Mouse (Mus musculus) lung, embryonic 16.5 days (tissue): ENCODE measurements around the gene Eif2s2. TPM values are rescaled to one million over a fixed set of nuclear protein-coding genes. Genes with fewer than 3 reads are reported as not detected.
"Not testable (repeated sequence)": the region's sequence is repeated elsewhere in the genome, so short reads cannot be mapped to it uniquely, and the experiment has no call there.

Source experiments
- ATAC-seq: fragments of 200-750 bp; cut with Nextera tagmentation; 2 replicates; pipeline ENCODE4 v1.8.0; 2017; ENCODE audit warnings: low read depth, mild to moderate bottlenecking, moderate library complexity
- H3K27ac ChIP-seq: fragments of 300-500 bp; sonication (generic); 2 replicates; pipeline ENCODE4 v1.5.1; 2014; ENCODE audit warnings: mild to moderate bottlenecking, control low read depth, low read length
- H3K27me3 ChIP-seq: fragments of 300-500 bp; sonication (generic); 2 replicates; pipeline ENCODE4 v1.6.1; 2014; ENCODE audit warnings: low read depth, low read length, mixed read lengths; ENCODE audit not compliant: control insufficient read depth, insufficient read depth
- H3K36me3 ChIP-seq: fragments of 300-500 bp; sonication (generic); 2 replicates; pipeline ENCODE4 v1.6.1; 2014; ENCODE audit warnings: low read length; ENCODE audit not compliant: control insufficient read depth, insufficient read depth
- H3K4me1 ChIP-seq: fragments of 300-500 bp; sonication (generic); replicated peaks from 2 replicates; pipeline ENCODE4 v1.6.1; 2014; ENCODE audit warnings: low read length, mixed read lengths; ENCODE audit not compliant: control insufficient read depth, insufficient read depth
- H3K4me2 ChIP-seq: fragments of 300-500 bp; sonication (generic); 2 replicates; pipeline ENCODE4 v1.6.1; 2014; ENCODE audit warnings: low read depth, low read length, control low read depth
- H3K4me3 ChIP-seq: fragments of 300-500 bp; sonication (generic); 2 replicates; pipeline ENCODE4 v1.5.1; 2014; ENCODE audit warnings: mild to moderate bottlenecking, low read length, control low read depth
- H3K9ac ChIP-seq: fragments of 300-500 bp; sonication (generic); 2 replicates; pipeline ENCODE4 v1.6.1; 2014; ENCODE audit warnings: low read length, control low read depth
- H3K9me3 ChIP-seq: fragments of 300-500 bp; sonication (generic); 2 replicates; pipeline ENCODE4 v1.6.1; 2016; ENCODE audit warnings: low read length; ENCODE audit not compliant: control insufficient read depth
- WGBS: fragments of 180-500 bp; shearing (Covaris S2); extraction: QIAGEN DNeasy Blood & Tissue Kit; methylation state at CpG from one replicate; pipeline ENCODE4 v1.1.7; 2014; 5-methylcytosine and 5-hydroxymethylcytosine counted together
- polyA plus RNA-seq: library from polyadenylated mRNA; unstranded; fragments of >200 nt; fragmentation: Nextera tagmentation; extraction: Ambion mirVana; gene quantifications from 2 replicates; pipeline ENCODE4 v1.2.1, GENCODE M21; 2015

Gene Eif2s2
- polyA plus RNA-seq, 1 experiment from 2014 or later, result 82.1 TPM

- no peaks in the 10 kb centered on the region for H3K36me3 ChIP-seq
- no peak overlapping the region for H3K9ac ChIP-seq
- H3K9me3 ChIP-seq, result no peaks in the 10 kb centered on the region
- H3K4me2 ChIP-seq, result no peak overlapping the region
- no peak overlapping the region for H3K27ac ChIP-seq
- ATAC-seq, result no peak
- no peak overlapping the region for H3K4me3 ChIP-seq
- WGBS, result 43% methylated on average over 7 of the region's 7 CpGs
- no peaks in the 10 kb centered on the region for H3K4me1 ChIP-seq
- no peaks in the 10 kb centered on the region; the same call in 1 of the 2 replicates for H3K27me3 ChIP-seq
These were observed 32.8 kb upstream of the Eif2s2 start for GRCm38 (mm10) chr2:154925411-154926031.

DNA sequence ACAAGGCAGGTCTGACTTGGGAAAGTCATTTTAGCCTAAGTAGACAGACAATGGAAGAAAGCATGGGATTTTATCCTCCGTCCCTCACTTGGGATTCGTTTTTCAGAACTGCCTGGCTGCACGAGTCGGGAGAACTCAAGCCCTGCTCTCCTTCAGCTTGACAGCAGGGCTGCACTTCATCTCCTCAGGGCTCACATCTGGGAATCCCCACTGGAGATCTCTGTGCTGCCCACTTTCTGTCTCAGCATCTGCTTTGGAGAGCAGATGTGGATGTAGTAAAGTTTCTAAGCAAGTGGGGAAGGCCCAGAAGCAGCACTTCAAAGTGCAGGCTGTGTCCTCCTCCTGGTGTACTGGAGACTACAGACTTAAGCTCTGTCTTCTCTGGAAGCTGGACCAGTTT, 29.4 kb upstream of the Eif2s2 start:
- not testable (repeated sequence) for H3K4me1 ChIP-seq, H3K27me3 ChIP-seq, H3K36me3 ChIP-seq, H3K4me2 ChIP-seq, H3K9ac ChIP-seq, ATAC-seq, H3K9me3 ChIP-seq, H3K4me3 ChIP-seq, H3K27ac ChIP-seq
- no CpG with 5 or more reads among the region's 4 CpGs for WGBS

GRCm38 (mm10) chr2:154920896-154921295, 28.2 kb upstream of the Eif2s2 start:
- Histone ChIP-seq H3K36me3 (no peaks in the 10 kb centered on the region), H3K4me3 (no peak overlapping the region), H3K27me3 (no peaks in the 10 kb centered on the region; the same call in 1 of the 2 replicates), H3K9me3 (no peaks in the 10 kb centered on the region), H3K4me2 (no peak overlapping the region), H3K27ac (no peak overlapping the region), H3K4me1 (peaks cover 5% of the 10 kb centered on the region), H3K9ac (no peak overlapping the region)
- WGBS, result 81% methylated on average over 7 of the region's 7 CpGs
- ATAC-seq, result no peak

GRCm38 (mm10) chr2:154917866-154918641, 25.3 kb upstream of the Eif2s2 start:
- no peak overlapping the region for H3K9ac ChIP-seq
- H3K27ac ChIP-seq, result no peak overlapping the region
- no peaks in the 10 kb centered on the region for H3K27me3 ChIP-seq
- 44% methylated on average over 13 of the region's 13 CpGs for WGBS
- H3K4me3 ChIP-seq, result no peak overlapping the region
- H3K9me3 ChIP-seq, result no peaks in the 10 kb centered on the region
- H3K4me2 ChIP-seq, result no peak overlapping the region
- no peaks in the 10 kb centered on the region for H3K36me3 ChIP-seq
- peak; percentile 90 for ATAC-seq
- H3K4me1 ChIP-seq, result peaks cover 7% of the 10 kb centered on the region

- 16% methylated on average over 2 of the region's 2 CpGs for WGBS
These were observed 23.8 kb upstream of the Eif2s2 start for GRCm38 (mm10) chr2:154916547-154916946.

DNA sequence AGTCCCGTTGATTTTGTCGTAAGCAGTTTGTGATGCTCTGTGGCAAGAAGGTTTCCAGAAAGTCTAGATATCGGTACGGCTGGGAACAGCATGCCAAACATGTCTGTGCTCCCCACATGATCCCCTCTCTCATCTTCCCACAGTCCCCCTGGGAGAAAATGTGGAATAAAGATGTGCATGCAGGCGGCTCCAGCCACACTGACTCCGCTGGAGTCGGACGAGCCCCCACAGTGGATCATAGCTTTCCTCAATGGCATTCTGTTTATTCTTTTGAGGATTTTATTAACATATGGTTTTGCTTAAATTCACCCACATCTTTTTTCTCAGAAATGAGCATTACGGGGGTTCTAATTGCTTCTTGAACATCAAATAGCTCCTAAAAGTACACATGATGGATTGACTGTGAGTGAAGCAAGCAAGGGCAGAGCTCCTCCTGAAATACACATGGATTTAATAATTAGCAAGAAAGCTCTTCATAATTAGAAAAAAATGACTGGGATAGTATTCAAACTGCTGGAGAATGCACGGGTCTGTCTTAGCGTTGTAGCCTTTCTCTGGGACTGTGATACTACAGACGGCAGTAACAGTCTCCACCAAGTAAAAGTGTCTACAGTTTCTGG, 23.3 kb upstream of the Eif2s2 start:
- ATAC-seq, result peak; percentile 45
- Histone ChIP-seq H3K4me2 (peak overlapping the region; percentile 32), H3K27ac (no peak overlapping the region), H3K9ac (no peak overlapping the region), H3K4me1 (peaks cover 7% of the 10 kb centered on the region), H3K36me3 (no peaks in the 10 kb centered on the region), H3K27me3 (no peaks in the 10 kb centered on the region), H3K9me3 (peaks cover 2% of the 10 kb centered on the region; the same call in 1 of the 2 replicates), H3K4me3 (no peak overlapping the region; the same call in 1 of the 2 replicates)
- WGBS, result 43% methylated on average over 12 of the region's 12 CpGs

More at GRCm38 (mm10) chr2:154916547-154916946, 23.8 kb upstream of the Eif2s2 start:
- Histone ChIP-seq H3K4me2 (no peak overlapping the region), H3K4me3 (no peak overlapping the region), H3K9me3 (peaks cover 2% of the 10 kb centered on the region; the same call in 1 of the 2 replicates), H3K9ac (no peak overlapping the region), H3K36me3 (no peaks in the 10 kb centered on the region), H3K27me3 (no peaks in the 10 kb centered on the region), H3K4me1 (peaks cover 7% of the 10 kb centered on the region), H3K27ac (no peak overlapping the region)
- no peak for ATAC-seq

- Histone ChIP-seq H3K27me3 (no peaks in the 10 kb centered on the region), H3K9me3 (peaks cover 2% of the 10 kb centered on the region; the same call in 1 of the 2 replicates), H3K4me3 (no peak overlapping the region), H3K36me3 (no peaks in the 10 kb centered on the region), H3K4me2 (no peak overlapping the region), H3K27ac (no peak overlapping the region), H3K4me1 (no peaks in the 10 kb centered on the region), H3K9ac (no peak overlapping the region)
- ATAC-seq, result no peak
- 70% methylated on average over 6 of the region's 6 CpGs for WGBS
These were observed 17.1 kb upstream of the Eif2s2 start for GRCm38 (mm10) chr2:154909789-154910188.

DNA sequence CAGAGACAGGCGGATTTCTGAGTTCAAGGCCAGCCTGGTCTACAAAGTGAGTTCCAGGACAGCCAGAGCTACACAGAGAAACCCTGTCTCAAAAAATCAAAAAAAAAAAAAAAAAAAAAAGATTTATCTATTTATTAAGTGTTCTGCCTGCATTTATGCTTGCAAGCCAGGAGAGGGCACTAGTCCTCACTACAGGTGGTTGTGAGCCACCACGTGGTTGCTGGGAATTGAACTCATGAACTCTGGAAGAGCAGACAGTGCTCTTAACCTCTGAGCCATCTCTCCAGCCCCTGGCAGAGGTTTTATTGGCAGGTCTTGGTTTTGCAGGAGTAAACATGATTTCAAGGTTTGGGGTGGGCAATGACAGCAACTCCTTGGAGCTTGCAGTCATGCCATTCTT, 15.5 kb upstream of the Eif2s2 start:
- H3K9ac ChIP-seq, H3K27me3 ChIP-seq, ATAC-seq, H3K9me3 ChIP-seq, H3K4me3 ChIP-seq, H3K4me2 ChIP-seq, H3K27ac ChIP-seq, H3K4me1 ChIP-seq, H3K36me3 ChIP-seq: not testable (repeated sequence)
- 55% methylated on average over 2 of the region's 2 CpGs for WGBS

GRCm38 (mm10) chr2:154905796-154906195, 13.1 kb upstream of the Eif2s2 start:
- Histone ChIP-seq H3K9ac (no peak overlapping the region), H3K27me3 (no peaks in the 10 kb centered on the region), H3K36me3 (no peaks in the 10 kb centered on the region), H3K4me2 (no peak overlapping the region), H3K27ac (no peak overlapping the region), H3K4me1 (no peaks in the 10 kb centered on the region), H3K9me3 (no peaks in the 10 kb centered on the region), H3K4me3 (no peak overlapping the region)
- ATAC-seq, result no peak
- 54% methylated on average over 2 of the region's 2 CpGs for WGBS
